Mouse (Mus musculus) myocyte (in vitro differentiated cells): ENCODE measurements at regions not wholly inside any gene's neighbourhood (a gene's known extent, or its start where the extent isn't known, plus 50 kb on each side); places are given as distances from the start of the nearest gene placed in this dataset.

Experiments used
- CEBPB ChIP-seq: IDR thresholded peaks from 2 replicates; pipeline ENCODE4 v1.6.1; 2011; ENCODE audit warnings: mild to moderate bottlenecking, moderate library complexity; ENCODE audit not compliant: poor library complexity, insufficient read depth, severe bottlenecking
- E2F4 ChIP-seq: IDR thresholded peaks from one replicate; pipeline ENCODE4 v1.6.1; 2011; ENCODE audit warnings: mild to moderate bottlenecking, control low read depth, moderate library complexity; ENCODE audit not compliant: insufficient read depth
- MAX ChIP-seq: IDR thresholded peaks from one replicate; pipeline ENCODE4 v1.6.1; 2011; ENCODE audit warnings: low read depth, mild to moderate bottlenecking, control low read depth
- MYOD1 ChIP-seq, 3 experiments: IDR thresholded peaks; one replicate each; pipeline ENCODE4 v1.6.1; 2011; ENCODE audit warnings: control low read depth in 2 of 3, low read depth in 2 of 3, mild to moderate bottlenecking in 2 of 3, moderate library complexity in 1 of 3; ENCODE audit not compliant: insufficient read length in 2 of 3, control insufficient read depth in 1 of 3
- MYOG ChIP-seq, 3 experiments: IDR thresholded peaks; one replicate each; pipeline ENCODE4 v1.6.1; 2011; ENCODE audit warnings: control low read depth in 2 of 3, low read depth in 2 of 3, mild to moderate bottlenecking in 2 of 3; ENCODE audit not compliant: insufficient read length in 2 of 3, control insufficient read depth in 1 of 3, insufficient read depth in 1 of 3
- POLR2A ChIP-seq: IDR thresholded peaks from one replicate; pipeline ENCODE4 v1.6.1; 2011; ENCODE audit warnings: low read depth, mild to moderate bottlenecking, control low read depth, moderate library complexity; ENCODE audit not compliant: insufficient read length
- POLR2AphosphoS2 ChIP-seq: IDR thresholded peaks from one replicate; pipeline ENCODE4 v1.6.1; 2011; ENCODE audit warnings: low read depth, control low read depth; ENCODE audit not compliant: insufficient read length
- REST ChIP-seq: IDR thresholded peaks from one replicate; pipeline ENCODE4 v1.6.1; 2011; ENCODE audit warnings: mild to moderate bottlenecking, control low read depth, moderate library complexity; ENCODE audit not compliant: insufficient read depth, insufficient read length
- SRF ChIP-seq: IDR thresholded peaks from one replicate; pipeline ENCODE4 v1.6.1; 2011; ENCODE audit warnings: low read depth; ENCODE audit not compliant: control insufficient read depth, insufficient read length
- TCF12 ChIP-seq: IDR thresholded peaks from one replicate; pipeline ENCODE4 v1.6.1; 2011; ENCODE audit warnings: mild to moderate bottlenecking, control low read depth; ENCODE audit not compliant: poor library complexity, insufficient read depth, severe bottlenecking
- USF1 ChIP-seq: IDR thresholded peaks from one replicate; pipeline ENCODE4 v1.6.1; 2011; ENCODE audit warnings: low read depth, mild to moderate bottlenecking, control low read depth, moderate library complexity

- TF ChIP-seq MYOD1 (IDR thresholded peaks at IDR 0.05; ENCODE audit: control insufficient read depth in 1 of 3, insufficient read length in 2 of 3, low read depth in 2 of 3) (peak; percentile 80 to 98 (median 96)), MYOG (IDR thresholded peaks at IDR 0.05; ENCODE audit: control insufficient read depth in 1 of 3, insufficient read depth in 1 of 3, insufficient read length in 2 of 3, low read depth in 2 of 3) (peak; percentile 70 to 98 (median 93)), MAX (no peak), POLR2A (no peak), POLR2AphosphoS2 (no peak), TCF12 (peak; percentile 89), E2F4 (no peak), USF1 (no peak), REST (no peak), CEBPB (peak; percentile 76; the same call in 1 of the 2 replicates), SRF (no peak)
These were observed 66.2 kb upstream of the Slc6a6 start for GRCm38 (mm10) chr6:91617685-91618084.
